Comparison of ENCODE assay signal across 23 mouse cellular contexts in genomic region chr1:105337397-105337796, GRCm38 (mm10). TPM values are rescaled to one million over a fixed set of nuclear protein-coding genes. Genes with fewer than 3 reads are reported as not detected.
DNase-seq lines count a peak whose midpoint lies in the region; ATAC-seq lines count a peak whose summit lies in the region.
"Had no signal": no experiment of that assay in that cellular context is flagged by ENCODE, and none has a peak within 500 bp of the region (broad histone marks: within the 10 kb centered on the region; RNA-seq: fewer than 3 reads in every experiment).

No protein-coding gene starts in this region.

- no peak overlapping the region for H3K4me3 ChIP-seq in kidney, embryonic 14.5 days (ENCODE audit: low read length)
- no peak overlapping the region for H3K4me3 ChIP-seq in kidney, embryonic 16.5 days (ENCODE audit: low read length)
- H3K4me3 ChIP-seq in intestine, embryonic 16.5 days (ENCODE audit: low read length), result no peak overlapping the region
- no peak overlapping the region for H3K4me3 ChIP-seq in stomach, embryonic 15.5 days (replicated peaks)
- H3K4me3 ChIP-seq: embryonic facial prominence, embryonic 13.5 days; forebrain, embryonic 12.5 days; heart, adult 2 months; heart, embryonic 15.5 days had no signal

- no peak overlapping the region for H3K9ac ChIP-seq in kidney, embryonic 14.5 days (ENCODE audit: low read depth, low read length)
- H3K9ac ChIP-seq in kidney, embryonic 16.5 days (replicated peaks; ENCODE audit: low read length), result no peak overlapping the region
- H3K9ac ChIP-seq in intestine, embryonic 16.5 days (ENCODE audit: low read depth, low read length), result no peak overlapping the region
- H3K9ac ChIP-seq in stomach, embryonic 15.5 days, result no peak overlapping the region
- H3K9ac ChIP-seq: embryonic facial prominence, embryonic 13.5 days; forebrain, embryonic 12.5 days; heart, embryonic 15.5 days had no signal

- 73% methylated on average over 4 of the region's 4 CpGs for WGBS in kidney, embryonic 14.5 days
- whole genome bisulfite sequencing in kidney, embryonic 16.5 days, result 76% methylated on average over 4 of the region's 4 CpGs
- WGBS in intestine, embryonic 16.5 days, result 48% methylated on average over 4 of the region's 4 CpGs
- 68% methylated on average over 4 of the region's 4 CpGs for WGBS in stomach, embryonic 15.5 days

- H3K36me3 ChIP-seq in kidney, embryonic 14.5 days (ENCODE audit: control insufficient read depth, insufficient read depth, low read length), result no peaks in the 10 kb centered on the region
- no peaks in the 10 kb centered on the region for H3K36me3 ChIP-seq in kidney, embryonic 16.5 days (ENCODE audit: insufficient read depth, low read length)
- H3K36me3 ChIP-seq in intestine, embryonic 16.5 days (ENCODE audit: control insufficient read depth, insufficient read depth, low read length), result no peaks in the 10 kb centered on the region
- no peaks in the 10 kb centered on the region for H3K36me3 ChIP-seq in stomach, embryonic 15.5 days
- H3K36me3 ChIP-seq: embryonic facial prominence, embryonic 13.5 days; forebrain, embryonic 12.5 days; G1E; heart, embryonic 15.5 days had no signal

- H3K27ac ChIP-seq in kidney, embryonic 14.5 days (ENCODE audit: low read depth, low read length), result no peak overlapping the region
- no peak overlapping the region for H3K27ac ChIP-seq in kidney, embryonic 16.5 days (ENCODE audit: low read length)
- H3K27ac ChIP-seq in intestine, embryonic 16.5 days (ENCODE audit: low read length), result peak overlapping the region; percentile 72
- no peak overlapping the region for H3K27ac ChIP-seq in stomach, embryonic 15.5 days
- H3K27ac ChIP-seq: embryonic facial prominence, embryonic 13.5 days; forebrain, embryonic 12.5 days; heart, adult 2 months; heart, embryonic 15.5 days had no signal

- no peaks in the 10 kb centered on the region for H3K27me3 ChIP-seq in kidney, embryonic 14.5 days (ENCODE audit: control insufficient read depth, insufficient read depth, low read length)
- H3K27me3 ChIP-seq in kidney, embryonic 16.5 days (ENCODE audit: insufficient read depth, low read length), result no peaks in the 10 kb centered on the region
- H3K27me3 ChIP-seq in intestine, embryonic 16.5 days (replicated peaks; ENCODE audit: control insufficient read depth, insufficient read depth, low read length), result no peaks in the 10 kb centered on the region
- H3K27me3 ChIP-seq in stomach, embryonic 15.5 days (replicated peaks), result no peaks in the 10 kb centered on the region
- H3K27me3 ChIP-seq: embryonic facial prominence, embryonic 13.5 days; forebrain, embryonic 12.5 days; heart, embryonic 15.5 days had no signal

- H3K4me1 ChIP-seq in kidney, embryonic 14.5 days (ENCODE audit: control insufficient read depth, insufficient read depth, low read length), result no peaks in the 10 kb centered on the region
- H3K4me1 ChIP-seq in kidney, embryonic 16.5 days (ENCODE audit: insufficient read depth, low read length), result no peaks in the 10 kb centered on the region
- H3K4me1 ChIP-seq in intestine, embryonic 16.5 days (ENCODE audit: control insufficient read depth, insufficient read depth, low read length), result 0 out of 2 replicates have a peak, but pooled peaks cover 2% of the 10 kb centered on the region
- H3K4me1 ChIP-seq in stomach, embryonic 15.5 days, result no peaks in the 10 kb centered on the region
- H3K4me1 ChIP-seq: embryonic facial prominence, embryonic 13.5 days; forebrain, embryonic 12.5 days had no signal

- H3K4me2 ChIP-seq in kidney, embryonic 14.5 days (replicated peaks; ENCODE audit: low read depth, low read length), result no peak overlapping the region
- H3K4me2 ChIP-seq in kidney, embryonic 16.5 days (replicated peaks; ENCODE audit: low read depth, low read length), result no peak overlapping the region
- H3K4me2 ChIP-seq in intestine, embryonic 16.5 days (ENCODE audit: low read depth, low read length), result 0 out of 2 replicates have a peak overlapping the region, but pooled peaks have one; percentile 17
- H3K4me2 ChIP-seq in stomach, embryonic 15.5 days, result no peak overlapping the region
- H3K4me2 ChIP-seq: embryonic facial prominence, embryonic 13.5 days; forebrain, embryonic 12.5 days; heart, embryonic 11.5 days; heart, embryonic 15.5 days had no signal

- DNase-seq in kidney, adult 11 months, result peak; percentile 33
- no peak for DNase-seq in kidney, postnatal 25 days
- no peak for DNase-seq in adipocyte (ENCODE audit: low spot score)
- DNase-seq in thymus, postnatal 0 days (ENCODE audit: low spot score), result no peak
- DNase-seq: adrenal gland, postnatal 10 days; B cell, adult 2 months; cerebellum, adult 11 months; cerebellum, adult 8-10 months; cerebellum, postnatal 14 days; gastrocnemius, postnatal 14 days; heart, adult 2 months; heart, postnatal 14 days had no signal

- ATAC-seq in kidney, embryonic 14.5 days (ENCODE audit: low FRiP score, low TSS enrichment), result no peak
- ATAC-seq in kidney, embryonic 16.5 days (ENCODE audit: low FRiP score, low TSS enrichment), result peak; percentile 86
- peak; percentile 97 for ATAC-seq in intestine, embryonic 16.5 days
- peak; percentile 54; the same call in 1 of the 2 replicates for ATAC-seq in stomach, embryonic 15.5 days (ENCODE audit: insufficient read depth, low FRiP score, low read depth)
- ATAC-seq: CD4-positive, CD25-positive, alpha-beta regulatory T cell, adult 4 months; forebrain, embryonic 16.5 days had no signal

- H3K9me3 ChIP-seq in kidney, embryonic 14.5 days (ENCODE audit: control insufficient read depth, low read length), result no peaks in the 10 kb centered on the region
- H3K9me3 ChIP-seq in kidney, embryonic 16.5 days (ENCODE audit: low read length), result no peaks in the 10 kb centered on the region
- H3K9me3 ChIP-seq in intestine, embryonic 16.5 days (ENCODE audit: control insufficient read depth, low read length), result no peaks in the 10 kb centered on the region
- no peaks in the 10 kb centered on the region for H3K9me3 ChIP-seq in stomach, embryonic 15.5 days
- H3K9me3 ChIP-seq: embryonic facial prominence, embryonic 13.5 days; forebrain, embryonic 12.5 days; heart, embryonic 15.5 days had no signal

RNA-seq across cellular contexts. Expression of gene Rnf152, which starts 19.1 kb away (rescaled TPM):
- polyA plus RNA-seq in kidney, embryonic 14.5 days (2014; fragmentation: Nextera tagmentation; extraction: Ambion mirVana), result 0.51 and 0.99 TPM in 2 replicates
- polyA plus RNA-seq in kidney, embryonic 16.5 days (2015; fragmentation: Nextera tagmentation; extraction: Ambion mirVana), result 0.91 and 1.1 TPM in 2 replicates
- 1.7 and 1.9 TPM in 2 replicates for polyA plus RNA-seq in intestine, embryonic 16.5 days (2015; fragmentation: Nextera tagmentation; extraction: Ambion mirVana)
- 1.4 and 2.0 TPM in 2 replicates for polyA plus RNA-seq in stomach, embryonic 15.5 days (2015; fragmentation: Nextera tagmentation; extraction: Ambion mirVana)
- polyA plus RNA-seq in thymus, postnatal 0 days (2015; fragmentation: Nextera tagmentation; extraction: Ambion mirVana), result 0.08 and 0.09 TPM in 2 replicates
- polyA plus RNA-seq: G1E had no signal
